Mouse (Mus musculus) lung, postnatal 0 days (tissue): ENCODE results near the gene Pla2g7. TPM values are rescaled to one million over a fixed set of nuclear protein-coding genes. Genes with fewer than 3 reads are reported as not detected.

Experiments used
- ATAC-seq: fragments of 200-750 bp; cut with Nextera tagmentation; 2 replicates; pipeline ENCODE4 v1.8.0; 2017; ENCODE audit warnings: moderate library complexity
- DNase-seq: peaks from one replicate; pipeline ENCODE4 v3.0.0-alpha.2; 2016; ENCODE audit warnings: low spot score
- H3K27ac ChIP-seq: fragments of 300-500 bp; sonication (generic); 2 replicates; pipeline ENCODE4 v1.5.1; 2014; ENCODE audit warnings: antibody characterized with exemption, mild to moderate bottlenecking, low read length, mixed read lengths
- H3K27me3 ChIP-seq: fragments of 300-500 bp; sonication (generic); replicated peaks from 2 replicates; pipeline ENCODE4 v1.6.1; 2014; ENCODE audit warnings: low read length, mixed read lengths; ENCODE audit not compliant: insufficient read depth
- H3K36me3 ChIP-seq: fragments of 300-500 bp; sonication (generic); 2 replicates; pipeline ENCODE4 v1.6.1; 2014; ENCODE audit warnings: low read length, mixed read lengths; ENCODE audit not compliant: insufficient read depth
- H3K4me1 ChIP-seq: fragments of 300-500 bp; sonication (generic); 2 replicates; pipeline ENCODE4 v1.6.1; 2014; ENCODE audit warnings: antibody characterized with exemption, low read depth, low read length, mixed read lengths; ENCODE audit not compliant: insufficient read depth
- H3K4me2 ChIP-seq: fragments of 300-500 bp; sonication (generic); replicated peaks from 2 replicates; pipeline ENCODE4 v1.6.1; 2014; ENCODE audit warnings: low read depth, mild to moderate bottlenecking, low read length, moderate library complexity, mixed read lengths
- H3K4me3 ChIP-seq: fragments of 300-500 bp; sonication (generic); 2 replicates; pipeline ENCODE4 v1.5.1; 2014; ENCODE audit warnings: low read depth, low read length
- H3K9ac ChIP-seq: fragments of 300-500 bp; sonication (generic); replicated peaks from 2 replicates; pipeline ENCODE4 v1.6.1; 2014; ENCODE audit warnings: low read depth, mild to moderate bottlenecking
- H3K9me3 ChIP-seq: fragments of 300-500 bp; sonication (generic); 2 replicates; pipeline ENCODE4 v1.6.1; 2016; ENCODE audit warnings: low read length, mixed read lengths
- CTCF ChIP-seq: IDR thresholded peaks from 2 replicates; pipeline ENCODE4 v1.5.1; 2016; ENCODE audit warnings: antibody characterized with exemption, mild to moderate bottlenecking
- EP300 ChIP-seq: IDR thresholded peaks from 2 replicates; pipeline ENCODE4 v1.6.1; 2016; ENCODE audit warnings: antibody characterized with exemption, mild to moderate bottlenecking, control low read depth
- WGBS: fragments of 180-500 bp; shearing (Covaris S2); extraction: QIAGEN DNeasy Blood & Tissue Kit; methylation state at CpG from one replicate; pipeline ENCODE4 v1.1.7; 2014; 5-methylcytosine and 5-hydroxymethylcytosine counted together
- polyA plus RNA-seq: library from polyadenylated mRNA; unstranded; fragments of >200 nt; fragmentation: Nextera tagmentation; extraction: Ambion mirVana; gene quantifications from 2 replicates; pipeline ENCODE4 v1.2.1, GENCODE M21; 2015

Gene Pla2g7
- polyA plus RNA-seq, 1 experiment from 2014 or later, result 15.8 TPM

DNA sequence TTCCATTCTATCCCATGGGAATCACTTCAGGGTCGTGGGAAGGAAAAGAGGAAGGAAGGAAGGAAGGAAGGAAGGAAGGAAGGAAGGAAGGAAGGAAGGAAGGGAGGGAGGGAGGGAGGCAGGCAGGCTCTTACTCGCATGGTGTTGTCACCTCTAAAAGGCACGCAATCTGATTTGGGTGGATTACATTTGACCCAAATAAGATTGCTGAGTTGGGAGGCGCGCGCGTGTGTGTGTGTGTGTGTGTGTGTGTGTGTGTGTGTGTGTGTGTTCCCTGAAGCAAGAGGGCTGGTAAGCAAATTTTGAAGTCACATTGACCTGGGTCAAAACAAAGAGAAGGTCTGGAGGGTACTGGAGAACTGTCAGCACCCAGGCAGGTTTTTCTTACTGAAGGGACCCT lies 1.4 kb downstream of the Pla2g7 start:
- H3K27ac ChIP-seq, result no peak overlapping the region
- 58% methylated on average over 7 of the region's 7 CpGs for WGBS
- DNase-seq, result no peak
- peaks cover 7% of the 10 kb centered on the region; the same call in 1 of the 2 replicates for H3K4me1 ChIP-seq
- TF ChIP-seq EP300 (no peak), CTCF (no peak)
- H3K9me3 ChIP-seq, result no peaks in the 10 kb centered on the region
- no peaks in the 10 kb centered on the region for H3K36me3 ChIP-seq
- no peak overlapping the region for H3K9ac ChIP-seq
- ATAC-seq, result no peak
- no peak overlapping the region for H3K4me2 ChIP-seq
- H3K27me3 ChIP-seq, result no peaks in the 10 kb centered on the region
- H3K4me3 ChIP-seq, result no peak overlapping the region

DNA sequence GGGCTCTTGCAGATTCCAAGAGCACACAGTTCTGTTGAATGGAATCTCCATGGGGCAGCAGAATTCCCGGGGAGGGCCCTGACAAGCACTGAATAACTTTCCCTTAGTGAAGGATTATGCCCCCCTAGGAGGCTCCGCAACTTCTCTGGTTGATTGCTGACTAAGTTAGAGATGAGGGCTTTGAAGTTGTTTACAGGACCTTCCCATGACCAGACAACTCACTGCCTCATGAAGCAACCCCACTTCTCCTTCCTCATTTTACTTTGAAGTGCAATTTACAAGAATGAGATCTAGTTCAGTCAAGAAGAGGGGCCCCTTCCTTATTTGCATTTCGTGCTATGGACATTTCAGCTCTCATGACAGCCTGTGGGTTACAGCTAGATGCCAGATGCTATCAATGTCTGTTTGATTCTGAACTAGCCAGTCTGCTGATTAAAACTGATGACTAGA lies 5.8 kb downstream of the Pla2g7 start:
- Histone ChIP-seq H3K27me3 (no peaks in the 10 kb centered on the region), H3K9me3 (no peaks in the 10 kb centered on the region), H3K36me3 (no peaks in the 10 kb centered on the region), H3K9ac (no peak overlapping the region), H3K4me3 (no peak overlapping the region), H3K4me2 (no peak overlapping the region), H3K27ac (no peak overlapping the region), H3K4me1 (peaks cover 2% of the 10 kb centered on the region; the same call in 1 of the 2 replicates)
- peak; percentile 54 for DNase-seq
- 31% methylated on average over 3 of the region's 3 CpGs for WGBS
- TF ChIP-seq CTCF (no peak), EP300 (no peak; the same call in 1 of the 2 replicates)
- no peak for ATAC-seq

DNA sequence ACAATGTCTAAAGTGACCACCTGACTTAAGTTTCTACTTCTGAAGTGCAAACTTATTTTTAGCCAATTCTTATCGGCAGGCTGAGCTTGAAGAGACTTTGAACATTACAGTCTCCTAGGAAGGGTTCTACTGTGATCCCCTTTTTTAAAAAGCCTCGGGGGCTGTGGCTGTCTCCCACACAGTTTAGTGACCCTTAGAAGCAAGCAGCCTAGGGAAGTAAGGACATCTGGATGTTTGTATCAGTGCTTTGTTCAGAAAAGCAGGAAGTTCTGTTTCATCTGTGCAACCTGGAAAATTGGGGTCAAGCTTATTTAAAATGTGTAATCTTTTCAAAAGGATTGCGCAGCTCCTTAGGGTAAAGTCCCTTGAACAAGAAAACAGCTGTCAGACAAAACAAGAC lies 12.6 kb downstream of the Pla2g7 start:
- no peak for DNase-seq

DNA sequence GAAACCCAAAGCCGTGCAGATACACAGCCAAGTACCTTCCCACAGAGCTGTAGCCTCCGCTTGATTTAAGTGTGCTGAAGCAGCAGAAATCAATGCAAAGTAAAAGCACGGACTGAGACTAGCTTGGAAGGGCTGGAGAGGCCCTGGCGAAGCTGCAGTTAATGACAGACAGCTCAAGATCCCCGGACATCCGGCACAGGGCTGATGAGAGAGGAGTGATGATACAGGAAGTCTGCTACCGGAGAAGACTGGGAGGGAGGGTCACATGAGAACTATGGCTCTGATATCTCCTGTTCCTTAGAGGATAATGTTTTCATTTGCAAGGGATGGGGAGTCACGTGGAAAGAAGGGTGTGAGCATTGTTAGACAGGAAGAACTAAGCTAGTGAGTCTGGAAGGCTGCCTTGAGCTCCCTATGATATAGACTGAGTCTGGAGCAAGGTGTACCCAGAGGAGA lies 13.1 kb downstream of the Pla2g7 start:
- DNase-seq, result peak; percentile 16
- Histone ChIP-seq H3K27ac (no peak overlapping the region), H3K36me3 (no peaks in the 10 kb centered on the region), H3K9ac (no peak overlapping the region), H3K9me3 (no peaks in the 10 kb centered on the region), H3K4me2 (0 out of 2 replicates have a peak overlapping the region, but pooled peaks have one; percentile 11), H3K4me1 (no peaks in the 10 kb centered on the region), H3K4me3 (no peak overlapping the region), H3K27me3 (no peaks in the 10 kb centered on the region)
- 37% methylated on average over 8 of the region's 8 CpGs for WGBS
- ATAC-seq, result peak; percentile 75
- TF ChIP-seq EP300 (no peak), CTCF (no peak)

More for the DNA sequence above, 12.6 kb downstream of the Pla2g7 start:
- Histone ChIP-seq H3K27me3 (no peaks in the 10 kb centered on the region), H3K4me3 (no peak overlapping the region), H3K9ac (no peak overlapping the region), H3K4me2 (0 out of 2 replicates have a peak overlapping the region, but pooled peaks have one; percentile 11), H3K4me1 (no peaks in the 10 kb centered on the region), H3K36me3 (no peaks in the 10 kb centered on the region), H3K27ac (no peak overlapping the region), H3K9me3 (no peaks in the 10 kb centered on the region)
- WGBS, result 30% methylated on average over 3 of the region's 3 CpGs
- ATAC-seq, result no peak
- TF ChIP-seq CTCF (no peak), EP300 (no peak)

- Histone ChIP-seq H3K9me3 (no peaks in the 10 kb centered on the region), H3K27me3 (no peaks in the 10 kb centered on the region), H3K27ac (no peak overlapping the region), H3K4me1 (no peaks in the 10 kb centered on the region), H3K9ac (no peak overlapping the region), H3K36me3 (no peaks in the 10 kb centered on the region), H3K4me2 (no peak overlapping the region), H3K4me3 (no peak overlapping the region)
- WGBS, result 46% methylated on average over 7 of the region's 7 CpGs
- DNase-seq (no peak), ATAC-seq (no peak)
- TF ChIP-seq EP300 (no peak), CTCF (no peak)
Measured at GRCm38 (mm10) chr17:43584771-43585170, 16.9 kb downstream of the Pla2g7 start.

DNA sequence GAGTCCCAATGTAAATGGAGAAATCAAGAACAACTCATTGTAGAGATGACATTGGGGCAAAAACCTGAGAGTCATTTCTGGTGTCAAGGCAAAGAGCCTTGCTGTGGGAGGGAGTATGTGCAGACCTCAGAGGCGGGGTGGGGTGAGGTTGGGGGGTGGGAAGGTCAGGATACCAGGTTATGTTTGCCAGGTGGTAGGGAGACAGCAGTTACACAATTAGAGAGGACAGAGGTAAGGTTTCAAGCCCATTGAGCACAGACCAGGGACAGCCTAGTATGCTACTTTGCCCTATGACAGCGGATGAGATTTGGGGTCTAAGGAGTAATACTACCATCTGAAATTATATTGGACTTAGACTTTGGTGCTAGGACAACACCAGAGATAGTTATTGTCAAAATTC lies 19.4 kb downstream of the Pla2g7 start:
- Histone ChIP-seq H3K9me3 (no peaks in the 10 kb centered on the region), H3K4me2 (no peak overlapping the region), H3K27ac (no peak overlapping the region), H3K36me3 (no peaks in the 10 kb centered on the region), H3K9ac (no peak overlapping the region), H3K27me3 (no peaks in the 10 kb centered on the region), H3K4me1 (no peaks in the 10 kb centered on the region), H3K4me3 (no peak overlapping the region)
- ATAC-seq (no peak), DNase-seq (no peak)
- TF ChIP-seq CTCF (no peak), EP300 (no peak)
- 83% methylated on average over 2 of the region's 2 CpGs for WGBS

DNA sequence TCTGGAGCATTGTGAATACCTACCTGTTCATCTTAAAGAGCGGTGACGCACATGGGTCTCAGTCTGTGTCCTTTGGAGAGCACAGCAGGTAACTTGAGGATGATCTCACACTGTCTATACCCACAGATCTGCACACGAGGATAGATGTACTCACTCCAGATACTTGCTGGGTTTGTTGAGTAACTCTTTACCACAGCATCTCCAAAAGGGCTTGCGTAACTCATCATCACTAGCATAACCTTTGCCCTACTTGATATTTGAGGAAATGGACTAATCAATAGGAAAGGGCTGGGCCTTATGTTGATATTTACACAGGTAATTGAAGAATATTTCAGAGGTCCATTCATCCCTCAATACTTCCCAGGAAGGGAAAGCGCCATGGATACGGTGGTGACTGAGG lies 21.9 kb downstream of the Pla2g7 start:
- 89% methylated on average over 6 of the region's 6 CpGs for WGBS
- no peaks in the 10 kb centered on the region for H3K36me3 ChIP-seq

More for the DNA sequence above, 21.9 kb downstream of the Pla2g7 start:
- Histone ChIP-seq H3K9me3 (no peaks in the 10 kb centered on the region), H3K4me2 (no peak overlapping the region), H3K4me1 (no peaks in the 10 kb centered on the region), H3K4me3 (no peak overlapping the region), H3K27ac (no peak overlapping the region), H3K27me3 (no peaks in the 10 kb centered on the region), H3K9ac (no peak overlapping the region)
- TF ChIP-seq EP300 (no peak), CTCF (no peak)
- DNase-seq (no peak), ATAC-seq (no peak)
